Mouse (Mus musculus) kidney, adult 8-10 months (tissue): Measurements from ENCODE around the gene Ctrc.
A peak's percentile ranks its signal among the peaks of the same experiment; 100 is the strongest.

ENCODE experiments used
- DNase-seq, 2 experiments: peaks; one replicate each; pipeline ENCODE4 v3.0.0; 2022

Ctrc gene

DNA sequence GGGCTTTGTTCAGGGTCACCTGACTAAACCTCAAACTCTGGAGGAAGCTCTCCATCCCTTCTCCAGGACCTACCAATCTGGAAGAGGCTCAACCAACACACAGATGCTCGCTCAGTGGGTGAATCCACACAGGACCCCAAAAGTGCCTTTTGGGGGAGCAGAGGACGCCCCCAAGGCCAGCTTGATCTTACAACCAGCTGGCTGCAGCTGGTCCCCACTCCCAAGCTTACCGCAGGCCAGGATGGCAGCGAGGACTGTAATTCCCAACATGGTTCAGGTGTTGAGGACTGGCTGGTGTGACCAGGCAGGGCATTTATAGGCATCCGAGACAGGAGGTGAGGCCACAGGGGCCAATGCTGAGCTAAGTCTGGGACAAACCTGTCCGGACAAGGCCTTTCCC is at the start of gene Ctrc:
Ctrc (minus strand) TSS at position 361 of the 400 bp plus-strand sequence.
- DNase-seq, result no peak

DNA sequence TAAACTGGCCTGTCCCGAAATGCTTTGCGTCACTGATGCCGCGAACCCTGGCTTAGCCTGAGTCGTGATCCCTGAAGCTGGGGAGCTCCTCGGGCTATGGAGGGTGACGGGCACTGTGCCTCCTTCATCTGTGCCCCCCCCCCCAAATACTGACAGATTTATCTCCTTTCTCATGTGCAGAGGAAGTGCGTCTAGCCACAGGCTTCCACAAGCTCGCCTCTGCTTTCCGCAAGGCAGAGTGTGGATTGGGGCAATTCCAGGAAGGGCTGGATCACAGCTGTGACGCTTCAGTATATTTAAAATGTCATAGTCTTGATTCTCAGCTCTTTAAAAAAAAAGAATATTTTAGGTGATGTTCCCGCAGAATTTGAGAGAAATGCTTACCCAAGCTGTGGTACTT is 49.6 kb upstream of the Ctrc start:
- no peak for DNase-seq

DNA sequence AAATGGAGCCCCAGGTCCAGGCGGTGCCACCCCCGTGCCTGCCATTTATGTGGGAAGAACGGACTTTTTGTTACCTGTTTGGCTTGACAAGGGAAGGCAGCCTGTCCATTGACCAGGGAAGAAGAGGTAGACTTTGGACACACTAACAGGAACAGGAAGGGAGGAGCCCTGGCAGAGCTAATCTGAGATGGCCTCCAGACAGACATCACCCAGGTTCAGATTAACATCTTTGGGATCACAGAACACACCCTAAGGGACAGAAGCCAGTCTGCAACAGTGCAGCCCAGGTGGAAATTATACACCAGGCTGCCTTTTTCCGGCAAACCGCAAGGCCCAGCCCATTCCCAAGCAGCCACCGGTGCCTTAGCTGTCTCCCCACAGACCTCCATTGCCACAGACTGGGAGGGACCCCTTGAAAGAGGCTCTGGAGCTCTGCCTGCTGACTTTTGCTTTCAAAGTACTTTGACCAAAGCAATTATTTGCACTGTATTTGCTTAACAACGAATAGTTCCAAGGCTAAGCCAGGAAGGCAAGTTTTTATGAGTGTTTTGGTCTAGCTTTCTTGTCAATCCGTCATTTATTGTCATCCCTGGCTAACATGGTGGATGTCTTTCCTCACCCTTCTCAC is 47.1 kb upstream of the Ctrc start:
- DNase-seq, result no peak

DNA sequence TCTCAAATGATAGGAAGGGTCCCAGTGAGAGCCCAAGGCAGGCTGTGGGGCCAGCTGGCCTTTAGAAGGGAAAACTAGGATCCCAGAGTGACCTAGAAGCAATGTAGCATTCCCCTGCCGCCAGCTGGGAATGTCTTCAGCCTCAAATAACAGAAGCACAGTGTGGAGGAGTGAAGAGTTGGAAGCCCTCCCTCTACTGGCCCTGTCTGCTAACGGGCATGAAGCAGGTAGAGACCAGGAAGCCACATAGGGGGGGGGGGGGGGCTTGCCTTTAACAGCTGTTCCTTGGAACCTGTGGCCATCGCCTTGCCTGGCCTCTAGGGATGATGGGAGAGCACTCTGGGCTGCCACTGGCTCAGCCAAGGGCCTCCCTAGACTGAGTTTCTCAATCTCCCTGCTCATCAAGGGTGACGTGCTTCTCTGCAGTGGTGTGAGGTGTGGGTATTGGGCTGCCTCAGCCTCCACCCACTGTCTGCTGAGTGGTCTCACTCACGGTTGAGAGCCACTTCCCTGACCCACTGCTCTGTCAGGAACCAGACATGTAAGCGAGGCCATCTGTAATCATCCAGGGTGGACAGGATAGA is 40.3 kb upstream of the Ctrc start:
- no peak for DNase-seq

- DNase-seq, result no peak
These were observed 39.3 kb upstream of the Ctrc start for GRCm38 (mm10) chr4:141885451-141885850.

GRCm38 (mm10) chr4:141882858-141883257 is 36.7 kb upstream of the Ctrc start:
- DNase-seq, result no peak

- no peak for DNase-seq
These were observed 35.8 kb upstream of the Ctrc start for GRCm38 (mm10) chr4:141881950-141882349.

- DNase-seq, result no peak
These were observed 35.2 kb upstream of the Ctrc start for GRCm38 (mm10) chr4:141881289-141881914.

DNA sequence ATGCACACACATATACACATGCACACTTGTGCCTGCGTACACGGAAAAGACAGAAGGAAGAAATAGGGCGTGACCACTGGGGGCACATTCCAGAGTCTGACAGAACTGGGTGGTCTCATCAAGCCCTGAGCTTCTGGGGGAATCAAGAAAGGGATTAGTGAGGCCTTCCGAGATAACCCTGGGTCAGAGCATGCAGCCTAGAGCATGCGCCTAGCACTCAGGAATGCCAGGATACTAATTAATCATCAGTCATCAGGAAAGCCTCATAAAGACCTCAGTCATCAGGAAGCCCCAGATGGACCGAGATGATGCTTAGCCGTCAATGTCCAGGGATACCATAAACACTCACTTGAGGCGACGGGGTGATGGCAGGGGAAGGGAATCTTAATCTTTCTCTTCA is 33.7 kb upstream of the Ctrc start:
- DNase-seq, result no peak

DNA sequence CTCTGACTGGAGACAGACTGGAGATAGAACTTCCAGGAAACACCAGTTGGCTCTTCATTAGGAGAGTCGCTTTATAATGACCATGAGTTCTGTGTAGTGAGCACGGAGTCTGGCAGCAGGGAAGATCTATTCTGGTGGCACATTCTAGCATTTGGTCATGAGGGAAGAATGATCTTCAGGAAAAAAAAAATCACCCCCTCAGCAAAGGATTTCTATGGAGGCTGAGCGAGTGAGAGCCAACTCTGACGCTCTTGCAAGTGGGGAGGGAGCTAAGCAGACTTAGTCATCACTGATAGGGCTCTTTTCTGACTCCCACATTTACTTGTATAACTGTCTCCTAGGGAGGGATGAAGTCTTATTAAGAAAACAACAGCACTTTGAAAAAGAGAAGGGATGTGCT is 32.9 kb upstream of the Ctrc start:
- no peak for DNase-seq

DNA sequence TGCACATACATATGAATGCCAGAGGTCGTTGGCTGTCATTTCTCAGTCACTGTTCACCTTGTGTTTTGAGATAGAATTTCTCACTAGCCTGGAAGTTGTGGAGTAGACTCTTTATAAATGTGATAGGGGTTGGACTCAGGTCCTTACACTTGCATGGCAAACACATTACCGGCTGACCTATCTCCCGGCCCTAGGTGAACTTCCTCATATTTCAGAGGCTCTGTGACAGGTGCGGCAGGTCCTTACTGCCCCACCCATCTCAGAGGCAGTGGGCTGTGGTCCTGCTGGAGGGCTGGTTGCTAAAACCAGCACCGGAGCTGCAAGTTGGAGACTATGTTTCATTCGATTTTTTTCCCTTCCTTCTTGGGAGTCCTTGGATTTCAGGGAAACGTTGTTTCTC is 32.5 kb upstream of the Ctrc start:
- no peak for DNase-seq

- DNase-seq, result no peak
These were observed 29.4 kb upstream of the Ctrc start for GRCm38 (mm10) chr4:141875481-141876108.

DNA sequence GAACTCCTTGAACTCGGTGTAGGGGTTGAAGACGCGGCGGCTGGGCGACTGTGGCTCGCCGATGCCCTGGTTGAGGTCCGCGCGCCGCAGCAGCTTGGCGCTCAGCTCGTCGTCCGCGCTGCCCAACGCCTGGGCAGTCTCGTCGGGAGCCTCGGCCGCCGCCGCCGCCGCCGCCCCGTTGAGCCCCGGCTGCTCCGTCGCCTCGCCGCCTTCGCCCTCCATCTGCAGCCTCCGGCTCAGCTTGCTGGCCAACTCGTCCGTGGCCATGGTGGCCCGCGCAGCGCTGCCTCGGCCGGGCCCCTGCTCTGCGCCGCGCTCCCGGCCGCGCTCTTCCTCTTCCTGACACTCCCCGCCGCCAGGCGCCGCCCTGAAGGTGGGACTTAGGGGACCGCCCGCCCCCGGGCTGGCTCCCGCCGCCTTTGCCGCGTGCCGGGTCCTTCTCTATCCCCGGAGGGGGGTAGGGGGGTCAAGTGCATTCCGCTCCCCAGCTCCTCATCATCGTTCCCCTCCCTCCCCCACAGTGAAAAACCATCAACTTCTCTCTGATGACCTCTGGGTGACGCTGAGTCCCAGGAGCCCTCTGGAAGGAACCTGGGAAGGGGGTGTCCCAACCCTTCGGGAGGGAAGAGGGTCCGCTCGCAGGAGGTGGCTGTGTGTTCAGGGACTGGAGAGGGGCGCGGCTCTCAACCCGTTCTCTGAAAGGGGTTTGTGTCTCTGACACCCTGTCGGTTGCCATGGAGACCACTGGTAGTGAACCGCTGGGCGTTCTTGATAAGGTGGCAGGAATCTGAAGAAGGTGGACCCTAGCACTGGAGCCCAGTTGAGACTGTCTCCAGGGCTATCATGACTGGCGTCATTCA is 28.7 kb upstream of the Ctrc start, which contains the start of gene Efhd2:
Efhd2 (minus strand) TSS at position 320 of the 860 bp plus-strand sequence.
- DNase-seq, result peak; percentile 70 to 76

GRCm38 (mm10) chr4:141874111-141874600 is 28.0 kb upstream of the Ctrc start:
- DNase-seq, result no peak

DNA sequence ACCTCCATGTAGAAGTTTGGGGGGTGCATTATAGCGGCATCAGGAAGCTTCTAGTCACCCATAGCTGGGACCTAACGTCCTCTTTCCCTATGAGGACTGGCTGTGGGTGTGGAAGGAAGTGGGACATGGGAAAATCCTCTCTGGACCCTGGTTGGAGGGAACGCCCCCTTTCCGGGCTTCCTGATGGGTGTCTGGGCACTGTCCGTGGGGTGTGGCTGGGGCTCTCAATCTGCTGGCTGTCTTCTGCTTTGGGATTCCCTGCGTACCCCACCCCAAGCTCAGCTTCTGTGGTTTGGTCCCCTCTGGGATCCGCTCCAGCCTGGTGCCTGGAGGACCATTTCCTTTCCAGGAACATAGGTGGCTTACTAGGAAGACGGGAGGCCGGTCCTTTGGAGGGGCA is 26.8 kb upstream of the Ctrc start:
- no peak for DNase-seq

GRCm38 (mm10) chr4:141871909-141872308 is 25.8 kb upstream of the Ctrc start:
- no peak for DNase-seq

DNA sequence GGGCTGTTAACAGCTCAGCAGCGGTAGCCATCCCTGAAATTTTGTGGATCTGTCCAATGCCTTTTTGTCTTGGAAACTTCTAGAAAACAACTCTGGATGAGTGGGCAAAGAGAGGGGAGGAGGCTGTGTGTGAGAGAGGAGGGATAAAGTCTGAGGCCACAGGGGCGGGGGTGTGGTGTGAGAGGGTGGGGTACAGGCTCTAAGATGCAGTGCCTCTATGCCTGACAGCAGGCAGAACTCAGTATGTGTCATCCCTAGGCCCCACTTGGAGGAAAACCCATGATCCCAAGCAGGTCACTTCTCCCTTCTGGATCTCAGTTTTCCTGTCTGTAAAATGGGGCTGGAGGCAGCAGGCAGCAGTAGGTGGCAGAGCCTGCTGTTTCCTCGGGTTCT is 25.2 kb upstream of the Ctrc start:
- DNase-seq, result no peak

- DNase-seq, result peak; percentile 77 to 78
These were observed 24.6 kb upstream of the Ctrc start for GRCm38 (mm10) chr4:141870666-141871332.

DNA sequence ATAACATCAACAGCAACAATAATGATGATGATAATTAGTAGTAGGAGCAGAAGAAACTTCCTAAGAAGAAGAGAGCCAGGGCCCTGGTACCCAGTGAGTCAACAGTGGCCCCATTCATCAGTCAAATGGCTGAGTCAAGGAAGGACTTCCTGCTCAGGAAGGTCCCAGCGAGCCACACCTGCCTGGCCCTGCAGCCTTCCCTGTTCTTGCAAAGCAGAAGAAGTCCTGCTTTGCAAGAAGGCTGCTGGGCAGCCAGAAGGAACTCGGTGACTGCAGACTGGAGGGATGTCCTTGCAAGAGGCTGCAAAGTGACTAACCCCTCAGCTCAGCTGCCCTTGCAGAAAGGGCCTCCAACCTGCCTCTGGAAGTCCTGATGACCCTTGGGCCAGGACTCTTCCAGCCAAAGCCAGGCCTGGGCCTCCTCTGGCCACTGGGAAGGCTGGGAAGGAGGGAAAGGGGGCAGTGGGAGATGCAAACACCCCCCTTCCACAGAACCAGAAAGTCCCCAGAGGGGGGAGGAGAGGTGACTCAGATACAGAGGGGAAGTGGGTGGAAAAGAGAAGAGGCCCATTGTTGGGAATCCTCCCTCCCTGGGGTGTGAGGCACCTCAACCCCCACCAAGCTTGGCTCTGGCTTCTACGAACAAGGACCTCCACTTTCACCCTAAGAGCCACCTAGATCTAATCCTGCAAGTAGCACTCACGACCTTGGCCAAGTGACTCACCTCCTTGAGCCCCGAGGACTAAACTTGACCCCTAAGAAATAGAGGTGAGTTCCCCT is 23.5 kb upstream of the Ctrc start:
- no peak for DNase-seq

DNA sequence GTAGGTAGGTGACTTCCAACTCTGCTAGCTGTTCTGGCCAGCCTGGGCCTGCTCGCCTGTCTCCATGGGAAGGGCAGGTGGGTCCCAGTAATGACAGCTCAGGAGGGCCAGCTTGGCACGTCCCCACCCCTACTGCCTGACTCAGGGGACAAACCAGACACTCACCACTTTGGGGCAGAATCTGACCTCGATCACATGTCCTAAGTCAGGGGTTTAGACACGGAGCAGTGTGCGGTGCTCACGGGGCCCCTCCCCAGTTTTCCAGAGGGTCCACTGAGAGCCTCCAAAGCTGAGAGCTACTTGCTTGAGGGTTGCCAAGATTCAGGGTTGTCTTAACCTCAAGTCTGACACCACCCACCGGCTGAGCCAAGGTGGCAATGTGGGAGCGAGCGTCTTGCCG is 21.9 kb upstream of the Ctrc start:
- no peak for DNase-seq

DNA sequence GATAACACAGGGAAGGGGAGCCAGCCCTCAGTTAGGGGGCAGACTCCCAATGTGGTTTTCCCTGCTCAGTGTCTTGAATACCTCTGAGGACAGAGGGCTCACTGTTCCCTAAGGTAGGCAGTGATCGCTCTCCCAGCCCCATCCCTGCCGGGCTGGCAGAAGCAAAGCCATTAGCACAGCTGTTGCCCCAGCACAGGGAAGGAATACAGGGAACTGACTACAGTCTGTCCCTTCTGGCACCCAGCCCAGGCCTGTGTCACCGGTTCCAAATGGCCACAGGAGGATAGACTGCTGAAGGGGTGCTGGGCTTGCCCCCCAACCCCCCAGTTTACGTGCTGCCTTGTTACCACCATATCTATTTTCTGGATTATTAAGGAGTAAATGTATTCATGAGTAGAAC is 21.3 kb upstream of the Ctrc start:
- DNase-seq, result no peak
